Mouse (Mus musculus) frontal cortex, postnatal 10 days (tissue): ENCODE measurements around the gene Olfr284.

Experiments used
- DNase-seq, 2 experiments: peaks; one replicate each; pipeline ENCODE4 v3.0.0; 2022; ENCODE audit warnings: low spot score in 2 of 2, mixed read lengths in 1 of 2

Gene Olfr284

GRCm38 (mm10) chr15:98340887-98341286 lies at the start of gene Olfr284:
Gene Olfr284, minus strand, starts transcription at chr15:98340987.
- no peak for DNase-seq

- peak; percentile 25 to 66 for DNase-seq
Measured at GRCm38 (mm10) chr15:98389796-98390195, 49.0 kb upstream of the Olfr284 start.

DNA sequence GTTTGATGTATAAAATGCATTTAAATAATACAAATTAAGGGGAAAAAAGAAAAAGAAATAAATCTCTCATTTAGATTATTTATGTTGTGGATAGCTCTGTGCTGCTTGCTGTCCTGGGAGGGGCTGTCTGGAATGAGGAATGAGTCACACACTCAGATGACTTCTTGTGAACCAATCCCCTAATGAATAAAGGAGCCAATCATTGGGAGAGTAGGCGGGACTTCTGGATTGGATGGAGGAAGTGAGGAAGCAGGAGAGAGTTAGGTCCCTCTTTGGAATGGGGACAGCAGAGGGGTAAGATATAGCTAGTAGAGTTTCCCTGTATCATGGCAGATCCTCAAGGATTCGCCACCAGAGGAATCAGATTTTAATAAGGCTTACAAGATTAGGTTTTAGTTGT lies 46.8 kb upstream of the Olfr284 start:
- DNase-seq = no peak

DNA sequence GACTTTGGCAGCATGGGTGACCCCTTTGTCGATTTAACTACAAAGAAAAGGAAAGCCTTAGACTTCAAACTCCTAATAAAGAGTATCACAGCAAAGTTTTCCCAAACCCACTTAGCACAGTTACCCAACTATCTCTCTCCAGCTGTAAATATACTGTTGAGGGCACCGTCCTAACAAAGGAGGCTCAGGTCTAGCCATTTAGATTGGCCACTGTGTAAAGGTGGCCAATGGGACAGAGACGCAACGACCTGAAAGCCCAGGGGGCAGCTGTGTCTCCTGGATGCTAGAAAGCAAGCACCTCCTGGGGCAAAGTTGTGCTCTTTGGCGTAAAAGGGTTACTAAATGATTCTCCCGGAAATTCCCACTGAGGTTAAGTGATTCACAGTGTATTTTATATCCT lies 40.1 kb upstream of the Olfr284 start, which contains the start of gene Olfr283:
Gene Olfr283 (minus strand): TSS at position 101 of the 400 bp plus-strand sequence.
- no peak for DNase-seq

DNA sequence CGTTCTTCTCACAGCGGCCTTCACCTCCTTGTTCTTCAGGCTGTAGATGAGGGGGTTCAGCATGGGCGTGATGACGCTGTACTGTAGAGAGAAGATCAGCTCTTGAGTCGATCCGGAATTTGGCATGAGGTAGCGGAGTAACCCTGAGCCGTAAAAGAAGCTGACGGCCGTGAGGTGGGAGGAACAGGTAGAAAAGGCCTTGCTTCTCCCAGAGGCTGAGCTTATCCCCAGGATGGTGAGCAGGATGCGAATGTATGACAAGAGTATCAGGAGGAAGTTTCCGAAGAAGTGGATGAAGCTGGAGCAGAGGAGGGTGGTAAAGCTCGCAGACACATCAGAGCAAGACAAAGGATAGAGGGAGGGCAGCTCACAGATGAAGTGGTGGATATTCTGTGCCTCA lies 37.4 kb upstream of the Olfr284 start:
- DNase-seq = no peak

GRCm38 (mm10) chr15:98317177-98317724 lies 23.5 kb downstream of the Olfr284 start, which contains the start of gene Olfr285:
Gene Olfr285, minus strand, starts transcription at chr15:98317353.
- no peak for DNase-seq

GRCm38 (mm10) chr15:98315703-98316102 lies 25.1 kb downstream of the Olfr284 start:
- DNase-seq = no peak

DNA sequence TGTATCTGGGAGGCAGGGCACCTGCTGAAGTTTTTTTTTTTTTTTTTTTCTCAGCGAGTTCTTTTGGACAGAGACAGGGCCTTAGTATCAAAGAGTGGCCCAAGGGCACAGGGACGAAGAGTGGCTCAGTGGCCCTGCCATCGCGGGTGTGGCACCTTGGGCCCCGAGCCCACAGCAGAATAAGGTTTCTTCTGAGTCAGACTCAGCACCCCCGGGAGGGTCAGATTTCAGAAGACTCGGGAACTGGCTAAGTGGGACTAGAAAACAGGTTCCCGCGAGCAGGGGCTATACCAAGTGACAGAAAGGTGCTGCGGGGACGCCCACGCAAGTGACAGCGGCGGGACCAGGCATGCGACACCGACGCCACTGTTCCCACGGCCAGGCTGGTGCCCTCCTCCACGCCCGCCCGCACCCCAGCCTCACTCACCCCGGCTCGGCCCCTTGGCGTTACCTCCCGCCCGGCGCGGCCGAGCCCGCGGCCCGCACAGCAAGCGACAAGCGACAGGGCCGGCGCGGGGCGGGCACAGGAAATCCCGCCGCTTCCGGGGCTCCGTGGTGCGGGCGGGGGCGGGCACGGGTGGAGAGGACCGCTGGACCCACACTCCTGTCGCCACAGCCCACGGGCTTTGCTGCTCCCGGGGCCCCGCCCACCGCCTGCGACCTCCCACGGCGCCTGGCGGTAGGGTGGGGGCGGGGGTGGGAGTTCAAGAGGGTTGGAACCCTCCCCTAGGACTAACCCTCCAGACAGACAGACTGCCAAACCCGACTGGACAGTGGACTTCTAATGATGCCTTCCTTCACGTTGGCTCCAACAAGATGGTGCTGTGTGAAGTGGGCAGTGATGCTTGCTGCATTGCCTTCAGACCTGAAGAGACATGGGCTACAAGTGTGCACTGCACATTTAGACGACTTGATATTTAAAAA lies 44.9 kb downstream of the Olfr284 start, which contains the start of gene Zfp641:
Gene Zfp641 (minus strand): TSS at position 534 of the 924 bp plus-strand sequence.
- DNase-seq = peak; percentile 14 to 53

- no peak for DNase-seq
Measured at GRCm38 (mm10) chr15:98293651-98294050, 47.1 kb downstream of the Olfr284 start.
